Mouse (Mus musculus) lung, adult 2 months (tissue): ENCODE results near the gene Hhip.

Source experiments
- CTCF ChIP-seq: fragments of 200-500 bp; IDR thresholded peaks from 2 replicates; pipeline ENCODE4 v1.5.1; 2011; ENCODE audit warnings: mild to moderate bottlenecking, low read length, control low read depth; ENCODE audit not compliant: insufficient read depth
- POLR2A ChIP-seq: fragments of 200-500 bp; IDR thresholded peaks from 2 replicates; pipeline ENCODE4 v1.6.1; 2011; ENCODE audit warnings: low read depth, mild to moderate bottlenecking, control low read depth, low read length, borderline replicate concordance; ENCODE audit errors: extremely low read depth

- no peak for TF ChIP-seq CTCF
- no peak for TF ChIP-seq POLR2A
Measured at GRCm38 (mm10) chr8:79941070-79941469, 116.7 kb downstream of the Hhip start.
